Mouse (Mus musculus) CD4-positive helper T cell, adult 2 months (primary cell): ENCODE results near the gene Egflam.

ENCODE experiments used
- DNase-seq: peaks from one replicate; pipeline ENCODE4 v3.0.0-alpha.2; 2012; ENCODE audit warnings: low read depth, missing footprints, low spot score

Gene Egflam

GRCm38 (mm10) chr15:7292854-7293253, 105.3 kb downstream of the Egflam start:
- DNase-seq: no peak

- DNase-seq: no peak
Observed at GRCm38 (mm10) chr15:7290003-7290402, 108.2 kb downstream of the Egflam start.

GRCm38 (mm10) chr15:7289516-7289915, 108.7 kb downstream of the Egflam start:
- no peak for DNase-seq

GRCm38 (mm10) chr15:7288841-7289424, 109.3 kb downstream of the Egflam start:
- no peak for DNase-seq

GRCm38 (mm10) chr15:7287911-7288310, 110.3 kb downstream of the Egflam start:
- DNase-seq: no peak

GRCm38 (mm10) chr15:7281579-7281978, 116.6 kb downstream of the Egflam start:
- DNase-seq: no peak

GRCm38 (mm10) chr15:7263822-7264221, 134.4 kb downstream of the Egflam start:
- DNase-seq: peak; percentile 33

- no peak for DNase-seq
Observed at GRCm38 (mm10) chr15:7263339-7263738, 134.9 kb downstream of the Egflam start.

GRCm38 (mm10) chr15:7261371-7261770, 136.8 kb downstream of the Egflam start:
- DNase-seq: no peak

- no peak for DNase-seq
Observed at GRCm38 (mm10) chr15:7256577-7256976, 141.6 kb downstream of the Egflam start.

GRCm38 (mm10) chr15:7253326-7253725, 144.9 kb downstream of the Egflam start:
- no peak for DNase-seq

- DNase-seq: no peak
Observed at GRCm38 (mm10) chr15:7252106-7252636, 146.0 kb downstream of the Egflam start.

- no peak for DNase-seq
Observed at GRCm38 (mm10) chr15:7251042-7251441, 147.2 kb downstream of the Egflam start.

GRCm38 (mm10) chr15:7249216-7249615, 149.0 kb downstream of the Egflam start:
- DNase-seq: no peak

GRCm38 (mm10) chr15:7247321-7247720, 150.9 kb downstream of the Egflam start:
- DNase-seq: no peak

- DNase-seq: no peak
Observed at GRCm38 (mm10) chr15:7242161-7242850, 155.9 kb downstream of the Egflam start.

- DNase-seq: no peak
Observed at GRCm38 (mm10) chr15:7240950-7241349, 157.2 kb downstream of the Egflam start.

- DNase-seq: no peak
Observed at GRCm38 (mm10) chr15:7239904-7240303, 158.3 kb downstream of the Egflam start.

- no peak for DNase-seq
Observed at GRCm38 (mm10) chr15:7233393-7234090, 164.7 kb downstream of the Egflam start.

GRCm38 (mm10) chr15:7226225-7226624, 172.0 kb downstream of the Egflam start:
- peak; percentile 46 for DNase-seq

- DNase-seq: no peak
Observed at GRCm38 (mm10) chr15:7224151-7224775, 173.9 kb downstream of the Egflam start.

GRCm38 (mm10) chr15:7222809-7223208, 175.4 kb downstream of the Egflam start:
- DNase-seq: no peak
